Mouse (Mus musculus): ENCODE results near the gene Ptges.

- no peak for TF ChIP-seq CTCF (IDR thresholded peaks at IDR 0.05; ENCODE audit: extremely low read depth, insufficient read length, insufficient replicate concordance, low read depth, low read length)
- no peak for TF ChIP-seq POLR2A (IDR thresholded peaks at IDR 0.05; ENCODE audit: low read depth, low read length)
Measured at GRCm38 (mm10) chr2:30846236-30846635, 83.4 kb downstream of the Ptges start.

Data from small intestine, adult 2 months (tissue).